Mouse (Mus musculus): Measurements from ENCODE around the gene Ndufb6.

The Ndufb6 gene

GRCm38 (mm10) chr4:40253766-40254165, 25.5 kb downstream of the Ndufb6 start:
- no peak for DNase-seq

- no peak for DNase-seq
Observed at GRCm38 (mm10) chr4:40250984-40251383, 28.2 kb downstream of the Ndufb6 start.

GRCm38 (mm10) chr4:40244035-40244434, 35.2 kb downstream of the Ndufb6 start:
- DNase-seq = no peak

- no peak for DNase-seq
Observed at GRCm38 (mm10) chr4:40243006-40243405, 36.2 kb downstream of the Ndufb6 start.

GRCm38 (mm10) chr4:40241928-40242327, 37.3 kb downstream of the Ndufb6 start:
- peak in 1 of 2 experiments; percentile 22 for DNase-seq

GRCm38 (mm10) chr4:40240272-40240744, 38.9 kb downstream of the Ndufb6 start:
- DNase-seq = no peak

- peak; percentile 44 to 66 for DNase-seq
Observed at GRCm38 (mm10) chr4:40239409-40240271, 39.6 kb downstream of the Ndufb6 start, which contains the start of gene Ddx58. Ddx58 (minus strand) TSS chr4:40239828.

GRCm38 (mm10) chr4:40238483-40239408, 40.5 kb downstream of the Ndufb6 start:
- peak; percentile 91 to 93 for DNase-seq

GRCm38 (mm10) chr4:40236829-40237228, 42.4 kb downstream of the Ndufb6 start:
- no peak for DNase-seq

GRCm38 (mm10) chr4:40234256-40234655, 45.0 kb downstream of the Ndufb6 start:
- no peak for DNase-seq

GRCm38 (mm10) chr4:40233062-40233664, 46.1 kb downstream of the Ndufb6 start:
- no peak for DNase-seq

- no peak for DNase-seq
Observed at GRCm38 (mm10) chr4:40229723-40230122, 49.5 kb downstream of the Ndufb6 start.

- no peak for DNase-seq
Observed at GRCm38 (mm10) chr4:40227886-40228285, 51.3 kb downstream of the Ndufb6 start.

GRCm38 (mm10) chr4:40227131-40227530, 52.1 kb downstream of the Ndufb6 start:
- no peak for DNase-seq

GRCm38 (mm10) chr4:40226095-40226494, 53.1 kb downstream of the Ndufb6 start:
- no peak for DNase-seq

GRCm38 (mm10) chr4:40221876-40222585, 57.2 kb downstream of the Ndufb6 start:
- no peak for DNase-seq

GRCm38 (mm10) chr4:40221004-40221760, 58.0 kb downstream of the Ndufb6 start:
- DNase-seq = peak in 1 of 2 experiments; percentile 45

Data from kidney, postnatal 25 days (tissue).